26 mouse cellular contexts compared by ENCODE assay signal in genomic region chr12:90987782-90988181, GRCm38 (mm10).
"Had no signal": no experiment of that assay in that cellular context is flagged by ENCODE, and none has a peak within 500 bp of the region (broad histone marks: within the 10 kb centered on the region; RNA-seq: fewer than 3 reads in every experiment).

No protein-coding gene starts in this region.

- H3K9ac ChIP-seq: heart, embryonic 12.5 days; hindbrain, embryonic 12.5 days; hindbrain, embryonic 14.5 days; intestine, embryonic 15.5 days; kidney, embryonic 15.5 days; limb, embryonic 13.5 days; limb, embryonic 15.5 days; liver, embryonic 12.5 days had no signal

- DNase-seq: gastrocnemius, adult 2 months; gastrocnemius, postnatal 10 days; gastrocnemius, postnatal 25 days; heart, adult 18-20 months; heart, postnatal 14 days; heart, postnatal 36 days; kidney, adult 11 months; kidney, adult 2 months; kidney, adult 9 months; kidney, postnatal 14 days; kidney, postnatal 36 days; layer of hippocampus, adult 9-11 months; layer of hippocampus, postnatal 36 days; left cerebral cortex, postnatal 4 days had no signal

- H3K4me3 ChIP-seq: gastrocnemius, adult 2 months; heart, embryonic 10.5 days; heart, embryonic 12.5 days; hindbrain, embryonic 12.5 days; intestine, embryonic 15.5 days; kidney, embryonic 15.5 days; limb, embryonic 13.5 days; limb, embryonic 15.5 days; liver, embryonic 12.5 days had no signal

- H3K27ac ChIP-seq: gastrocnemius, adult 2 months; heart, embryonic 10.5 days; hindbrain, embryonic 12.5 days; hindbrain, embryonic 14.5 days; intestine, embryonic 15.5 days; kidney, embryonic 15.5 days; kidney, postnatal 0 days; limb, embryonic 13.5 days; limb, embryonic 15.5 days; liver, embryonic 12.5 days had no signal

- H3K36me3 ChIP-seq: heart, embryonic 10.5 days; heart, embryonic 12.5 days; hindbrain, embryonic 12.5 days; intestine, embryonic 15.5 days; kidney, embryonic 15.5 days; limb, embryonic 13.5 days; limb, embryonic 15.5 days; liver, embryonic 12.5 days had no signal

- H3K4me2 ChIP-seq: heart, embryonic 12.5 days; hindbrain, embryonic 12.5 days; hindbrain, embryonic 14.5 days; intestine, embryonic 15.5 days; kidney, embryonic 15.5 days; limb, embryonic 13.5 days; limb, embryonic 15.5 days; liver, embryonic 12.5 days had no signal

- H3K9me3 ChIP-seq: heart, embryonic 10.5 days; heart, embryonic 12.5 days; hindbrain, embryonic 12.5 days; intestine, embryonic 15.5 days; kidney, embryonic 15.5 days; limb, embryonic 13.5 days; limb, embryonic 15.5 days; liver, embryonic 12.5 days had no signal

- H3K27me3 ChIP-seq: heart, embryonic 12.5 days; hindbrain, embryonic 12.5 days; intestine, embryonic 15.5 days; kidney, embryonic 15.5 days; limb, embryonic 13.5 days; limb, embryonic 15.5 days; liver, embryonic 12.5 days had no signal

- H3K4me1 ChIP-seq: heart, embryonic 10.5 days; heart, embryonic 12.5 days; hindbrain, embryonic 12.5 days; intestine, embryonic 15.5 days; kidney, embryonic 15.5 days; limb, embryonic 13.5 days; limb, embryonic 15.5 days; liver, embryonic 12.5 days had no signal

- ATAC-seq: hindbrain, embryonic 16.5 days; inflammation-experienced regulatory T-cells, adult 6 months; intestine, embryonic 15.5 days; liver, embryonic 12.5 days had no signal
